Mouse (Mus musculus) cerebellum, adult 9-10 months (tissue): ENCODE measurements around the gene Prkcg.
"Not testable (repeated sequence)": the region's sequence is repeated elsewhere in the genome, so short reads cannot be mapped to it uniquely, and the experiment has no call there.

Experiments used
- DNase-seq: peaks from one replicate; pipeline ENCODE4 v3.0.0; 2022

Prkcg gene

GRCm38 (mm10) chr7:3288976-3289970, at the start of gene Prkcg, which contains the start of gene Myadm:
TSS of gene Prkcg (plus strand) at chr7:3289179.
TSS of gene Myadm (plus strand) at chr7:3289080.
- DNase-seq = peak; percentile 85

- no peak for DNase-seq
Measured at GRCm38 (mm10) chr7:3239193-3239592, 49.8 kb upstream of the Prkcg start.

- no peak for DNase-seq
Measured at GRCm38 (mm10) chr7:3260701-3261100, 28.3 kb upstream of the Prkcg start.

- DNase-seq = no peak
Measured at GRCm38 (mm10) chr7:3261446-3261845, 27.5 kb upstream of the Prkcg start.

- peak; percentile 9 for DNase-seq
Measured at GRCm38 (mm10) chr7:3262789-3263188, 26.2 kb upstream of the Prkcg start.

- DNase-seq = no peak
Measured at GRCm38 (mm10) chr7:3264390-3265022, 24.5 kb upstream of the Prkcg start.

GRCm38 (mm10) chr7:3265311-3265710, 23.7 kb upstream of the Prkcg start:
- DNase-seq = no peak

- DNase-seq = no peak
Measured at GRCm38 (mm10) chr7:3267261-3267660, 21.7 kb upstream of the Prkcg start.

- no peak for DNase-seq
Measured at GRCm38 (mm10) chr7:3267888-3268287, 21.1 kb upstream of the Prkcg start.

GRCm38 (mm10) chr7:3268291-3268690, 20.7 kb upstream of the Prkcg start:
- no peak for DNase-seq

- no peak for DNase-seq
Measured at GRCm38 (mm10) chr7:3272206-3272605, 16.8 kb upstream of the Prkcg start.

GRCm38 (mm10) chr7:3275455-3276170, 13.4 kb upstream of the Prkcg start:
- no peak for DNase-seq

- not testable (repeated sequence) for DNase-seq
Measured at GRCm38 (mm10) chr7:3276781-3277180, 12.2 kb upstream of the Prkcg start.

GRCm38 (mm10) chr7:3280080-3280653, 8.8 kb upstream of the Prkcg start:
- DNase-seq = no peak

GRCm38 (mm10) chr7:3280654-3281153, 8.3 kb upstream of the Prkcg start:
- no peak for DNase-seq

GRCm38 (mm10) chr7:3281741-3282140, 7.2 kb upstream of the Prkcg start:
- DNase-seq = no peak

- no peak for DNase-seq
Measured at GRCm38 (mm10) chr7:3283081-3283875, 5.7 kb upstream of the Prkcg start.

GRCm38 (mm10) chr7:3284604-3285003, 4.4 kb upstream of the Prkcg start:
- DNase-seq = no peak

- peak; percentile 9 for DNase-seq
Measured at GRCm38 (mm10) chr7:3286036-3286435, 2.9 kb upstream of the Prkcg start.

GRCm38 (mm10) chr7:3287186-3287585, 1.8 kb upstream of the Prkcg start:
- DNase-seq = peak; percentile 23

GRCm38 (mm10) chr7:3290257-3291033, 1.5 kb downstream of the Prkcg start:
- peak; percentile 95 for DNase-seq
